Mouse (Mus musculus): ENCODE results near the gene Gtf3c2. TPM values are rescaled to one million over a fixed set of nuclear protein-coding genes. Genes with fewer than 3 reads are reported as not detected.

Gene Gtf3c2
- polyA plus RNA-seq, 1 experiment, result 89.9 TPM

DNA sequence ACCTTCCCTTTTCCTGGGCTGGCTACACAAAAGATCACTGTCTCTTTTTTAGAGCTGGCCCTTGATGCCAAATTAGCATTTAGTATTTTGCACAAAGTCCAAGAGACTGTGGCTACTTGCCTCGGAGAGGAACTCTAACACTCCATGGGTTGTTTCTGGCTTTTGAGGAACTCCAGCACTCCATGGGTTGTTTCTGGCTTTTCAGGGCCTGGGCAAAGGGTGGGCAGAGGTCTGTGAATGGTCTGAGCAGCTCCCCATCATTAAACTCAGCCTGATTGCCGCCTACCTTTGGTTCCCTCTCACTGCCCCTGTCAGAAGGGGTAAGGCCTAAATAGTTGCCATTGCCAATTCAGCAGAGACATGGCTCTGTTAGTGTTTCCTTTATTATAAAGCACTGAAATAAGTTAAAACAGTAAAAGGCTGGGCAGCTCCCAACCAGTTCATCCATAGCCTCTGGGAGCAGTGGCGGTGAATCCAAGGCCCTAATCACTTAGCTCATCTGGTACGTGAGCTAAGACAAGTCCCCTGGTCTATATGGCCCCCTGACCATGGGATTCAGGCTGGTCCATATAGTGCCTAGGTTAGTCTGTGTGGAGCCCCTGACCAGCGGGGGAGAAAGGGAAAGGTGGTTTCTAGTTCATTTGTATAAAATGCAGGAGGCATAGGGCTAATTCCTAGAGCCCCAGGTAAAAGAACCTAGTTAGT lies 18.8 kb upstream of the Gtf3c2 start:
- no peak for DNase-seq (ENCODE audit: extremely low spot score in 1 of 2, low spot score in 1 of 2)

DNA sequence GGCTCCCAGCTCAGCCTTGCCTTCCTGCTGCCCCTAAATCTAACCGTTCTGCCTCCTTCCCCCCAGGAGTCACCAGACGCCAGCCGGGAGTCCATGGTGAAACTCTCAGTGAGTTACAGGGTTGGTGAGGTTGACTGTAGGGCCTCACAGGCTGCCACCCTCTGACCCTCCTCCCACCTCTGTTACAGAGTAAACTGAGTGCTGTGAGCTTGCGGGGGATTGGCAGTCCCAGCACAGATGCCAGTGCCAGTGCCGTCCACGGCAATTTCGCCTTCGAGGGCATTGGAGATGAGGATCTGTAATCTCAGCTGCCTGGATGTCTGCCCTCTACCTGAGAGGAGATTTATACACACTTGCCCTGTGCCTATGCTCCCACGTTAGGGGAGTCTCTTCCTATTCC lies 18.2 kb upstream of the Gtf3c2 start:
- DNase-seq (ENCODE audit: extremely low spot score in 1 of 2, low spot score in 1 of 2), result no peak

- no peak for DNase-seq (ENCODE audit: extremely low spot score in 1 of 2, low spot score in 1 of 2)
These were observed 17.1 kb upstream of the Gtf3c2 start for GRCm38 (mm10) chr5:31197072-31197471.

DNA sequence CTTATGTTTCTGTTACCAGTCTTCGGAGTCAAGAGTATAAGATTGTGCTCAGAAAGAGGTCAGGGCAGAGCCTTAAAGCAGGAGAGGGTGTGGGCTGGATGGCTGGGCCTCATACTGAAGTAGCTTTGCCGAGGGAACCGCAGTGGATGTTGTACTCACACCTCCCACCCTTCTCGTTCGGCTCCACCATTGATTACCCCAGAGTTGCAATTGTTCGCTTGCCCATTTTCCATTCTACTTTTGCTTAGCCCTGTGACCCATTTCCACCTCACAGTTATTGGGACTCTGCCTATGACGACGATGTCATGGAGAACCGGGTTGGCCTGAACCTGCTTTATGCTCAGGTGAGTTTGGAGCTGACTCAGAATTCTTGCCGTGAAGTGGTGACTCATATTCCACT lies 16.3 kb upstream of the Gtf3c2 start:
- no peak for DNase-seq (ENCODE audit: extremely low spot score in 1 of 2, low spot score in 1 of 2)

DNA sequence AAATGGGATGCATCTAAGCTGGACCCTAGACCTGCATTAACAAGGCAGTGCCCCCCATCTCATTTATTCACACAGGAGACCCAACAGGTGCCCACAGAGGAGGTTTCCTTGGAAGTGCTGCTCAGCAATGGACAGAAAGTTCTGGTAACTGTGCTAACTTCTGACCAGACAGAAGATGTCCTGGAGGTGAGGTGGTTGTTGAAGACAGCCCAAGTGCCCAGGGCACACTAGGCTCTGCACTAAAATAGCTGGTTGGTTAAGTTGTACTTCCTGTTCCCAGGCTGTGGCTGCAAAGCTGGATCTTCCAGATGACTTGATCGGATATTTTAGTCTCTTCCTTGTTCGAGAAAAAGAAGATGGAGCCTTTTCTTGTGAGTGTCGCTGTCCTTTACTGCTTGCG lies 15.7 kb upstream of the Gtf3c2 start:
- no peak for DNase-seq (ENCODE audit: extremely low spot score in 1 of 2, low spot score in 1 of 2)

DNA sequence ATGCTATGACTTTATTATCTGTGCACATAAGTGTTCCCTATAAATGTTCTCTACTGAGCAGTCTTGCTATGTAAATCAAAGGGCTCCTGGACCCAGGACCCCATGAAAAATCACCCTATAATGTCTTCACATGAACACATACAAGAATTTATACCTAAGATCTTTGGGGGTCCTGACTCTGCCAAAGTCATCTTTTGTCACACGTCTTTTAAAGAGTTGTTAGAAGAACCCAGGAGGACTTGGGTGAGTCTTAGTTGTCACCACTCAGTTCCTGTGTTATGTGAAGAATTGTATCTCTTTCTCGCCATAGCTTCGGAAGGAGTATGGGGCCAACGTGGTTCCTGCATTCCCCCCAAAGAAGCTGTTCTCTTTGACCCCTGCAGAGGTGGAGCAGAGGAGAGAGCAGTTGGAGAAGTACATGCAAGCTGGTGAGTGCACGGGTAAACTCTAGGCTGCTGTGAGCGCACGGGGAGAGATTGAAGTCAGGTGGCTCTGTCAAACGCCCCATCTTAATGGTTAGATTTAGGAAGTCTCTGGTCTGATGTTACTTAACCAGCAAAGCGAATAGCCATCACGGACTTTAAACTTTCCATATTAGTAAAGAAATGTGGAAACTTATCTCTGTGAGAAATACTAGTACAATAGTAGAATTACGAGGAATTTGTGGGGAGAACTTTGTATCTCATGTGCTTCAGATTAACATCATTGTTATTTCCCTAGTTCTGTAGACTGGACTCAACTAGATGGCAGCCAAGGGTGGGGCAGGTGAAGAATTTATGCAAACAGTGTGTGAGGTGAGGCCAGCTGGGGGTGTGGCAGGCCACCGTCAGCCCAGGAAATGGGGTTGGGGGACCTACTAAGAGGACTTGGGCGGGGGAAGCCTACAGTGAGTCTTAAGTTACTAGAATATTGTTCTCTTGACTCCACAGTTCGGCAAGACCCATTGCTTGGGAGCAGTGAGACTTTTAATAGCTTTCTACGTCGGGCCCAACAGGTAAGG lies 14.8 kb upstream of the Gtf3c2 start:
- no peak for DNase-seq (ENCODE audit: extremely low spot score in 1 of 2, low spot score in 1 of 2)

GRCm38 (mm10) chr5:31193631-31194281 lies 13.8 kb upstream of the Gtf3c2 start:
- DNase-seq (ENCODE audit: extremely low spot score in 1 of 2, low spot score in 1 of 2), result no peak

DNA sequence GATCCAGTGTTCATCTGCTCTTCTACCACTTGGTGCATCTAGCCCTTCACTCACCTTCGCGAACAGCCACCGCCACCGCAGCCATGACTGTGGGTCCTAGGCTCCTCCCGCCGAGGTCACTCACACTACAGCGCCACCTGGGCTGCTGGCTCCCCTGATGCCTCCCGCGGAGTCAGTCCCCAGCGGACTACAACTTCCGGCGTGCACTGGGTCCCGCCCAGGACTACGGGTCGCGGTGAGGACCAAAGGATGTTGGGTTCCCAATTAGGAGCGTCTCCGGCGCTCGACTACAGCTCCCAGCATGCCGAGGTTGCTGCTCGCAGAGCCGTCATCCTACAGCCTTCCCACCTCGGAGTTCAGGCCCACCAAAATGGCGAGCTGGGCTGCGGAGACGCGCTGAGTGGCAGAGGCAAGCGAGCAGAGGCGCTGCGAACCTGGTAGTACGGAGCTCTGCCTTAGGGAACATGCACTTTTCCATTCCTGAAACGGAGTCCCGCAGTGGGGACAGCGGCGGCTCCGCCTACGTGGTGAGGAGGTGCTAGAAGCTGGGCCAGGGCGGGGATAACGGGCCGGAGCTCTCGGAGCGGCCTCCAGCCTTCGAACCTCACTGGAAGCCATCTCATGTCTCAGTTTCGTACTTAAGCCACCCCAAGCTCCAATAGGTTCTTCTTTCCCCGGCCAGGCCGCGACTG lies 13.1 kb upstream of the Gtf3c2 start, which contains the start of the genes Snx17 and Eif2b4:
Snx17 (plus strand) TSS at position 289 of the 692 bp plus-strand sequence.
Eif2b4 (minus strand) TSS at position 492 of the 692 bp plus-strand sequence.
- DNase-seq (ENCODE audit: extremely low spot score in 1 of 2, low spot score in 1 of 2), result peak; percentile 99 to 100

- DNase-seq (ENCODE audit: extremely low spot score in 1 of 2, low spot score in 1 of 2), result no peak
These were observed 12.3 kb upstream of the Gtf3c2 start for GRCm38 (mm10) chr5:31192045-31192938.

GRCm38 (mm10) chr5:31190201-31190600 lies 10.3 kb upstream of the Gtf3c2 start:
- no peak for DNase-seq (ENCODE audit: extremely low spot score in 1 of 2, low spot score in 1 of 2)

DNA sequence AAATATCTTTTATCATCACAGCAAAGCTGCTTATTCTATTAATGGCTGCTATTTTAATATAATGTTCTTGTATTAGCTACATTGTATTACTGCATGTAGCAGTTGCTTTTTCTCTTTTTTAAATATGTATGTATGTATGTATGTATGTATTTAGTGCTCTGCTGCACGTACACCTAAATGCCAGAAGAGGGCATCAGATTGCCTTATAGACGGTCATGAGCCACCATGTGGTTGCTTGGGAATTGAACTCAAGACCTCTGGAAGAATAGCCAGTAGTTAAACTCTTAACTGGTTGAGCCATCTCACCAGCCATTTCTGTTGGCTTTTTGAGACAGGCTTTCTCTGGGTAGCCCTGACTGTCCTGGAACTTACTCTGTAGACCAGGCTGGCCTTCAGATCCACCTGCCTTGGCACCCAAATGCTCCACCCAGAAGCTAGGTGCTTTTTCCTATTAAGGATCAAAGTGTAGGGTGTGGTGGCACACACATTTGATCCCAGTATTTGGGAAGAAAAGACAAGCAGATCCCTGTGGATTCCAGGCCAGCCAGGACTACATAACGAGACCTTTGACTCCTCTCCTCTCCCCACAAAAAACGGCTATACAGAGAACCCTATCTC lies 8.4 kb upstream of the Gtf3c2 start:
- no peak for DNase-seq (ENCODE audit: extremely low spot score in 1 of 2, low spot score in 1 of 2)

DNA sequence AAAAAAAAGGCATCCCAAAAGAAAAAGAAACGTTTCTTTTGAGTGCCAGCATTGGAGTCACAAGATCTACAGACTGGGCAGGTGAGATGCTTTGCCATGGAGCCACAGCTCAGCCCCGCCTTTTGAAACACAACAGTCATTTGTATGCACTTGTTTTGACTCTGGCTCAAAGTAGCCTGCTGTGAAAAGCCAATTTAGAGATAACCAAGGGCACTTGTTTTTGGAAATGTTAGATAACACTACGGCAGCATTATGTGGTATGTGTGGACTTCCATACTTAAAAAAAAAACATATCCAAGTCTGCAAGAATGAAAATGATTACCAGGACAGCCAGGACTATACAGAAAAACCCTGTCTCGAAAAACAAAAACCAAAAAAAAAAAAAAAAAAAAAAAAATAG lies 3.7 kb upstream of the Gtf3c2 start:
- DNase-seq (ENCODE audit: extremely low spot score in 1 of 2, low spot score in 1 of 2), result no peak

GRCm38 (mm10) chr5:31181183-31181770 lies 1.3 kb upstream of the Gtf3c2 start:
- DNase-seq (ENCODE audit: extremely low spot score in 1 of 2, low spot score in 1 of 2), result no peak

DNA sequence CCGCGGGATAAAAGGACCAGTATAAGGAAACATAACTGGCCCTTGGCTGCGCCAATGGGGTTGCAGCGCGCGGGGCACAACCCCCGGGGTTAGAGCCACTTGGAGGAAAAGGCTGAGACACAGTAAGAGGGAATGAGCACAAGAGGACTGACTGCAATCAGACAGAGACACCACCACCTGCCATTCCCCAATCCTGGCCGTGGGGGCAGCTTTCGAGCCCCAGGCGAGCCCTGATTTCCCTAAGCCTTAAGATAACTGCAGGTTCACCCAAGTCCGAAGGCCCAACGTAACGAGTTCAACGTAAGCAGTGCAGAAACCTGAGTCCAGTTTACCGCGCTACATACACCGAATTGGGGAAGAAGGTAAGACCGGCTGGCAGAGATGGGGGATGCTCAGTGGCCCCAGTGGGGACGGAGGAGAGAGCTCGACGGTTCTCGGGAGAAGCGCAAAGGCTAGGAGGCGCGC lies 611 bp downstream of the Gtf3c2 start:
- no peak for DNase-seq (ENCODE audit: extremely low spot score in 1 of 2, low spot score in 1 of 2)

- no peak for DNase-seq (ENCODE audit: extremely low spot score in 1 of 2, low spot score in 1 of 2)
These were observed 11.3 kb downstream of the Gtf3c2 start for GRCm38 (mm10) chr5:31168630-31169029.

DNA sequence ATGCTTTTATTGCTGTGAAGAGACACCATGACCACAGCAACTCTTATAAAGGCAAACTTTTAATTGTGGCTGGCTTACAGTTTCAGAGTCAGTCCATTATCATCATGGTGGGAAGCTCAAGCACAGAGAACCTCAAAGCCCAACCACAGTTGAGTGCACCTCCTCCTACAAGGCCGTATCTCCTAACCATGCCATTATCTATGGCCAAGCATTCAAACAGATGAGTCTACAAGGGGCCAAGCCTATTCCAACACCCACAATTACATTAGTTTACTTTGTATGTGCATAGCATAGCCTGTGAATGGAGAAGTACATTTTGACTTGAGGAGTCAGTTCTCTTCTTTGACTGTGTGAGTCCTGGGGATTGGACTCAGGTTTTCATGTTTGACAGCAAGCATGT lies 15.1 kb downstream of the Gtf3c2 start:
- no peak for DNase-seq (ENCODE audit: extremely low spot score in 1 of 2, low spot score in 1 of 2)

- no peak for DNase-seq (ENCODE audit: extremely low spot score in 1 of 2, low spot score in 1 of 2)
These were observed 17.5 kb downstream of the Gtf3c2 start for GRCm38 (mm10) chr5:31162462-31162861.

GRCm38 (mm10) chr5:31154152-31154553 lies 25.8 kb downstream of the Gtf3c2 start, which contains the start of gene Mpv17:
Gene Mpv17, minus strand, starts transcription at chr5:31154251.
- DNase-seq (ENCODE audit: extremely low spot score in 1 of 2, low spot score in 1 of 2), result peak; percentile 73 to 84

Data from frontal cortex, adult 2 months (tissue).